Mouse (Mus musculus): ENCODE data around the gene Camk1d. TPM values are rescaled to one million over a fixed set of nuclear protein-coding genes. Genes with fewer than 3 reads are reported as not detected.
A peak's percentile ranks its signal among the peaks of the same experiment; 100 is the strongest.

Gene Camk1d
- polyA plus RNA-seq, 1 experiment from 2014 or later = 2.1 TPM

DNA sequence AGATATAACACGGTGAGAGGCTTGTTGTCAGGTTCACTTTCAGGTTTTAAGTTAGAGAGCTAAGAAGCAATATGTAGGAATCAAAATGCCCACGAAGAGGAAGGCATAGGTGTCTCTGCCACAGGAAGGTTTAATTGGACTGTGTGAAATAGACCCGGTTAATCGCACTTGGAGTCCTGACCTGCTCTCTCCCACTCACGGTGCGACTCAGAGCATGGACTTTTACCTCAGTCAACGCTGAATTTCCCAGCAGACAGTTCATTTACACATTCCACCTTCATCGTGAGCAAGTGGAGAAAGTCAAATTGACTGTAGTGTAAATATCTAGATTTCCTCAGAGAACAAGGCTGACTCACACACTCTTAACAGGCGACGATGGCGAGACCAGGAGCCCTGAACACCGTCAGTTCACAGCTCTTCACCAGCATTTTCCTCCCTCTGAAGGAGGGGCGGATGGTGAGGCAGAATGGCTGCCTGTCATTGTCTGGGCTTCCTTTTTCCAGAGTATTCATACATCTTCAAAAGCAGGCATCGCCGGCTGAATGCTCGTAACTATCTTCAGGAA is 255.6 kb downstream of the Camk1d start:
- no peaks in the 10 kb centered on the region for H3K36me3 ChIP-seq (ENCODE audit: control insufficient read depth, insufficient read depth, low read length)
- no peak overlapping the region for H3K4me2 ChIP-seq (ENCODE audit: low read depth)
- H3K9ac ChIP-seq (ENCODE audit: low read length) = no peak overlapping the region
- no peak for DNase-seq (ENCODE audit: low spot score)
- no peak overlapping the region for H3K27ac ChIP-seq (ENCODE audit: low read depth, low read length)
- no peaks in the 10 kb centered on the region for H3K4me1 ChIP-seq (ENCODE audit: control insufficient read depth, insufficient read depth, low read length)
- no peaks in the 10 kb centered on the region for H3K27me3 ChIP-seq (ENCODE audit: control insufficient read depth, insufficient read depth, low read length)
- ATAC-seq (ENCODE audit: insufficient read depth, low FRiP score, low TSS enrichment) = no peak
- no peak overlapping the region for H3K4me3 ChIP-seq (ENCODE audit: low read depth, low read length)
- 87% methylated on average over 16 of the region's 16 CpGs for WGBS
- no peaks in the 10 kb centered on the region for H3K9me3 ChIP-seq (ENCODE audit: control insufficient read depth, low read length)

DNA sequence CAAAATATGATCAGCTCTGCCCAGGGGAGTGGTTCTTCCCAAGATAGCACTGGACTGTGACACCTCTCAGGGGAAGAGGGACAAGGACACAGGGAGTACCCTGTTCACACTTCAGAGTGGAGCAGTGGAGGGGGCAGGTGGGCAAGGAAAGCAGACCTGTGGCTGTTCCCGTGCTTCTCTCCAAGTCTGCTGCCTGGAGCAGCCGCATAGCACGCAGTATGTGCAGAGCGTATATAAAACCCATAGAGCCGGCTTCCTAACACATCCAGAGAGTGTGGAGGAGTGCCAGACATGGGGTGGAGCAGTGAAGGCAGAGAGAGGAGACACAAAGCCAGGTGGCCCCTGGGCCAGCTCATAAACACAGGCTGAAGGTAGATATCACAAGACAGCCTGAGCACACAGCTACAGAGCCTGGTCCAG is 256.2 kb downstream of the Camk1d start:
- 88% methylated on average over 5 of the region's 5 CpGs for WGBS
- no peak for DNase-seq (ENCODE audit: low spot score)
- no peaks in the 10 kb centered on the region for H3K4me1 ChIP-seq (ENCODE audit: control insufficient read depth, insufficient read depth, low read length)
- no peak overlapping the region for H3K27ac ChIP-seq (ENCODE audit: low read depth, low read length)
- H3K36me3 ChIP-seq (ENCODE audit: control insufficient read depth, insufficient read depth, low read length) = no peaks in the 10 kb centered on the region
- no peak for ATAC-seq (ENCODE audit: insufficient read depth, low FRiP score, low TSS enrichment)
- H3K9me3 ChIP-seq (ENCODE audit: control insufficient read depth, low read length) = no peaks in the 10 kb centered on the region
- H3K27me3 ChIP-seq (ENCODE audit: control insufficient read depth, insufficient read depth, low read length) = no peaks in the 10 kb centered on the region
- no peak overlapping the region for H3K9ac ChIP-seq (ENCODE audit: low read length)
- no peak overlapping the region for H3K4me3 ChIP-seq (ENCODE audit: low read depth, low read length)
- no peak overlapping the region for H3K4me2 ChIP-seq (ENCODE audit: low read depth)

DNA sequence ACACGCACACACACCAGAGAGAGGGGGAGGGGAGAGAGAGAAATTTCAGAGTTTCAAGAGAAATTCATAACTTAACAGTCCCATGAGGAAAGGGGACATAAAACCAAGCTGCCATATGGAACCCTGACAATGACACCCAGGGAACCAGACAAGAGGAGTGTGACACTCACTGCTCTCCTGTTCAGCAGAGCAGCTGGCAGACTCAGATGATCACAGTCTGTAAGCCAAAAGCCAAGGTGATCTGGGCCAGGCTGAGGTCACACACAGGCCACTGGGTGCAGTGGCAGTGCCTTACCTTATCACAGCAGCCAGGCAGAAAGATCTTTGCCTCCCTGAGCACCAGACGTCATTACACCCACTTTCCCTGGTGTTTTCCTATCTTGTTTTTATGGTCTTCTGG is 258.2 kb downstream of the Camk1d start:
- no peak overlapping the region for H3K4me3 ChIP-seq (ENCODE audit: low read depth, low read length)
- no peaks in the 10 kb centered on the region for H3K36me3 ChIP-seq (ENCODE audit: control insufficient read depth, insufficient read depth, low read length)
- H3K27ac ChIP-seq (ENCODE audit: low read depth, low read length) = no peak overlapping the region
- H3K4me1 ChIP-seq (ENCODE audit: control insufficient read depth, insufficient read depth, low read length) = no peaks in the 10 kb centered on the region
- no peak overlapping the region for H3K9ac ChIP-seq (ENCODE audit: low read length)
- ATAC-seq (ENCODE audit: insufficient read depth, low FRiP score, low TSS enrichment) = no peak
- 63% methylated on average over 2 of the region's 2 CpGs for WGBS
- DNase-seq (ENCODE audit: low spot score) = no peak
- no peaks in the 10 kb centered on the region for H3K9me3 ChIP-seq (ENCODE audit: control insufficient read depth, low read length)
- no peak overlapping the region for H3K4me2 ChIP-seq (ENCODE audit: low read depth)
- no peaks in the 10 kb centered on the region for H3K27me3 ChIP-seq (ENCODE audit: control insufficient read depth, insufficient read depth, low read length)

DNA sequence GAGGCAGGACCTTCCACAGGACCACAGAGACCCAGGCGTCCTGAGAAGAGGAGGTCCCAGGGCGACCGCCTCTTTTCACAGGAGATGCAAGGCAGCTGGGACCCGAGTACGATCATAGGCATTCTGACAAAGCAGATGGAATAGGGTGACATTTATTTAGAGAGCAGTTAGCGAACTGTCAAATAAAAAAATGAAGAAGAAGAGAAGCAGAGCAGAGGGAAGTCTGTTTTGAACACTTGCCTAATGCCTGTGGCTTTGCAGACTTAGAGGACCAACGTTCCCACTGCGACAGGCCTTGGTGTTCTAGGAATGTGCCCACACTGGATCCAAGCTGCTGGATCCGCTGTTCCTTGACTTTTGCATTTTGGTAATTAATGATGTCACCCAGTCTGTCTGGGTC is 259.5 kb downstream of the Camk1d start:
- DNase-seq (ENCODE audit: low spot score) = no peak
- no peak overlapping the region for H3K9ac ChIP-seq (ENCODE audit: low read length)
- WGBS = 84% methylated on average over 9 of the region's 9 CpGs
- no peaks in the 10 kb centered on the region for H3K4me1 ChIP-seq (ENCODE audit: control insufficient read depth, insufficient read depth, low read length)
- no peaks in the 10 kb centered on the region for H3K27me3 ChIP-seq (ENCODE audit: control insufficient read depth, insufficient read depth, low read length)
- no peak for ATAC-seq (ENCODE audit: insufficient read depth, low FRiP score, low TSS enrichment)
- no peaks in the 10 kb centered on the region for H3K36me3 ChIP-seq (ENCODE audit: control insufficient read depth, insufficient read depth, low read length)
- no peaks in the 10 kb centered on the region for H3K9me3 ChIP-seq (ENCODE audit: control insufficient read depth, low read length)
- no peak overlapping the region for H3K4me2 ChIP-seq (ENCODE audit: low read depth)
- no peak overlapping the region for H3K4me3 ChIP-seq (ENCODE audit: low read depth, low read length)
- no peak overlapping the region for H3K27ac ChIP-seq (ENCODE audit: low read depth, low read length)

DNA sequence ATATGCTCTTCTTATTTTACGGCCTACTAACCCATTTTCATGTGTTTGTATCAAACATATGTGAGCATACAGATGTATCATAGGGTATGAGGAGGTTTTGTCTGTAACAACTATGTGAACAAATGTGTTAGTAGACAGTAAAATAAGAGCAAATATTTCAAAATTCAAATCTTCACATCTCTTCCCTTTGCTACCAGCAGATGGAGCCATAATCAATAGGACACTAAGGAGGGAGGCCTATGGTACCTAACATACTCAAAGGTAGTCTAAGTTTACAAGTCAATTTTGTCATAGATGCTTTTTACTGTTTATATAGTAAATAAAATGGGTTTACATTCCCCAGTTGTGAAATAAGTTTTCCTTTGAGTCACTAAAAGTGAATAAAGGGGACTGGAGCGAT is 262.7 kb downstream of the Camk1d start:
- Histone ChIP-seq H3K4me2 (ENCODE audit: low read depth) (no peak overlapping the region), H3K36me3 (ENCODE audit: control insufficient read depth, insufficient read depth, low read length) (no peaks in the 10 kb centered on the region), H3K4me1 (ENCODE audit: control insufficient read depth, insufficient read depth, low read length) (no peaks in the 10 kb centered on the region), H3K27ac (ENCODE audit: low read depth, low read length) (no peak overlapping the region), H3K27me3 (ENCODE audit: control insufficient read depth, insufficient read depth, low read length) (no peaks in the 10 kb centered on the region), H3K9me3 (ENCODE audit: control insufficient read depth, low read length) (no peaks in the 10 kb centered on the region), H3K4me3 (ENCODE audit: low read depth, low read length) (no peak overlapping the region), H3K9ac (ENCODE audit: low read length) (no peak overlapping the region)
- WGBS = 98% methylated on average over 2 of the region's 2 CpGs
- DNase-seq (ENCODE audit: low spot score) (no peak), ATAC-seq (ENCODE audit: insufficient read depth, low FRiP score, low TSS enrichment) (no peak)

DNA sequence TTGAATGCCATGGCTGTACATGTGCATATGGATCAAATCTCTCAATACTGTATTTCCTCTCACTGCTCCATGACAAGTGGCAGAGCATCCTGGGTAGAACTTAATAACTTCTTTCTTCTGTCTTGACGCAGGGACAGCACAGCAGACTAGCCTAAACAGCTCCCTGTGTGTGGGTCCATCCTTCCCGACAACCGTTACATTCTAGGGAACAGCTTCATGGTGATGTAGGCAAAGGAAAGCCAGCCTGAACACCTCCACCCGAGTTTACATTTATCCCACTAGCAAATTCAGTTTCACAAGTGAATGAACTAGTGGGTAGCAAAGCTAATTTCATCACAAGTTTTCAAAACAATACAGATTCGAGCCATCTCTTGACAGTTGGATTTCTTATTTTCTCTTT is 269.0 kb downstream of the Camk1d start:
- H3K27me3 ChIP-seq (ENCODE audit: control insufficient read depth, insufficient read depth, low read length) = no peaks in the 10 kb centered on the region
- no peak for ATAC-seq (ENCODE audit: insufficient read depth, low FRiP score, low TSS enrichment)
- H3K4me2 ChIP-seq (ENCODE audit: low read depth) = no peak overlapping the region
- H3K9me3 ChIP-seq (ENCODE audit: control insufficient read depth, low read length) = no peaks in the 10 kb centered on the region
- WGBS = 82% methylated on average over 5 of the region's 5 CpGs
- H3K36me3 ChIP-seq (ENCODE audit: control insufficient read depth, insufficient read depth, low read length) = no peaks in the 10 kb centered on the region
- H3K4me3 ChIP-seq (ENCODE audit: low read depth, low read length) = no peak overlapping the region
- no peak for DNase-seq (ENCODE audit: low spot score)
- H3K4me1 ChIP-seq (ENCODE audit: control insufficient read depth, insufficient read depth, low read length) = no peaks in the 10 kb centered on the region
- H3K9ac ChIP-seq (ENCODE audit: low read length) = no peak overlapping the region
- H3K27ac ChIP-seq (ENCODE audit: low read depth, low read length) = no peak overlapping the region

DNA sequence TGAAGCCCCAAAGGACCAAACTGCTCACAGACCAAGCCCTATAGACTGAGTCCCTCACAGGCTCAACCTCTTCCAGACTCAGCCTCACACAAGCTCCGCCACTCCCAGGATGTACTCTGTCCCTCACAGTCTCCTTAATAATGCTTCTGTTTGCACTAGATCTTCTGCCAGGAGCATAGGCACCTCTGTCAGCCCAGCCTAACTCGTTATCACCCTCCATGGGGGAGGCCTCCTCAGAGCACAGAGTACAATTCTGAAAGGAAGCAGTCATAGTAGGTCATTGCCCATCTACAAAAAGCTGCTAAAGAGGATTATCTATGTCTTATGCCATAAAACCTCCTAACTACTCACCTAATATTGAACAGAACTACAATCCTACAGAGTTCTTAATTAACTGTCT is 276.6 kb downstream of the Camk1d start:
- Histone ChIP-seq H3K27me3 (ENCODE audit: control insufficient read depth, insufficient read depth, low read length) (no peaks in the 10 kb centered on the region), H3K9ac (ENCODE audit: low read length) (no peak overlapping the region), H3K4me1 (ENCODE audit: control insufficient read depth, insufficient read depth, low read length) (no peaks in the 10 kb centered on the region), H3K36me3 (ENCODE audit: control insufficient read depth, insufficient read depth, low read length) (no peaks in the 10 kb centered on the region), H3K9me3 (ENCODE audit: control insufficient read depth, low read length) (no peaks in the 10 kb centered on the region), H3K4me3 (ENCODE audit: low read depth, low read length) (no peak overlapping the region), H3K4me2 (ENCODE audit: low read depth) (no peak overlapping the region), H3K27ac (ENCODE audit: low read depth, low read length) (no peak overlapping the region)
- 54% methylated on average over 2 of the region's 2 CpGs for WGBS
- ATAC-seq (ENCODE audit: insufficient read depth, low FRiP score, low TSS enrichment) (no peak), DNase-seq (ENCODE audit: low spot score) (no peak)

DNA sequence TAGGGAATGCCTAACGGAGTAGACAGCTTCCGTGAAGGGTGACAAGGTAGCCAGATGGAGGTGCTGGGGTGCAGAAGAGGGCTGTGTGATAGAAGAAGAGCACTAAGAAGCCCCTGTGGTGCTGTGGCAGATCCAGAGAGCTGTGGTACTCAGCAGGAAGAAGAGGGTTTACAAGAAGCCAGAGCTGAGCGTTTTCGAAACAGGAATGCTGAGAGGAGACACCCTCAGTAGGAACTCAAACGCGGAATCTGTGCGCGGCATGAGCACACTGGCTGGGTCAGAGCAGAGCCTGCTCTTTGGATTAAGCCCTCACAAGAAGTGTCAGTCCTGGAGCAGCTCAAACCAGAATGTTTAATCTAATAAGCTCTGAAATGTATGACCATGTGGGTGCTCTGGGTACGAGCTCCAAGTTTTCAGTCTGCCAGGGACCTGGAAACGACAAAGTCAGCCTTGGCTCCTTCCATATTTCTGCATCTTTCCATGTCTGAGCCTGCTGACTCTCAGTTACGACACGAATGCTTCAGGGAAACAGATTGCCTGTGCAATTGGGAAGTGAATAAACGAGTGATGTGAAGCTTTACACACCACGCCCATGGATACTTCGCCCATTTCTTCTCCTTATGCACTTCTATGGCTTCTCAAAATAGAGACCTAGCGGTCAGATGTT is 278.6 kb downstream of the Camk1d start:
- DNase-seq (ENCODE audit: low spot score) (no peak), ATAC-seq (ENCODE audit: insufficient read depth, low FRiP score, low TSS enrichment) (no peak)
- Histone ChIP-seq H3K4me1 (ENCODE audit: control insufficient read depth, insufficient read depth, low read length) (no peaks in the 10 kb centered on the region), H3K27ac (ENCODE audit: low read depth, low read length) (no peak overlapping the region), H3K9ac (ENCODE audit: low read length) (no peak overlapping the region), H3K4me2 (ENCODE audit: low read depth) (no peak overlapping the region), H3K9me3 (ENCODE audit: control insufficient read depth, low read length) (no peaks in the 10 kb centered on the region), H3K4me3 (ENCODE audit: low read depth, low read length) (no peak overlapping the region), H3K36me3 (ENCODE audit: control insufficient read depth, insufficient read depth, low read length) (no peaks in the 10 kb centered on the region), H3K27me3 (ENCODE audit: control insufficient read depth, insufficient read depth, low read length) (no peaks in the 10 kb centered on the region)
- WGBS = 89% methylated on average over 16 of the region's 16 CpGs

DNA sequence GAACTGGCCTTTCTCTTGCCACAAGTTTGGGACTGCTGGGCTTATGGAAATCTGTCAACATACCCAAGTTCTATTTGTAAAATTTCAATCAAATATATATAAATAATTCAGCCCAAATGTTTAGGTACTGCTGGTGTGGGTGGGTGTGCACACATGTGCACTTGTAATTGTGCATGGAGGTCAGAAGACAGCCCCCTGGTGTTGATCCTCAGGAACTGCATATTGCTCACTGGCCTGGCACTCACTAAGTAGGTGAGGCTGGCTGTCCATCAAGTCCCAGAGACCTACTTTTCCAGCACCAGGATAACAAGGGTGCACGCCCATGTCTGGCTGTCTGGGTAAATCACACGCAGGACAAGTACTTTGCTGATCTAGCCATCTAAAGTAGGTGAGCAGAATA is 283.0 kb downstream of the Camk1d start:
- H3K36me3 ChIP-seq (ENCODE audit: control insufficient read depth, insufficient read depth, low read length) = no peaks in the 10 kb centered on the region
- no peaks in the 10 kb centered on the region for H3K27me3 ChIP-seq (ENCODE audit: control insufficient read depth, insufficient read depth, low read length)
- peak; percentile 40 for DNase-seq (ENCODE audit: low spot score)
- H3K4me2 ChIP-seq (ENCODE audit: low read depth) = no peak overlapping the region
- ATAC-seq (ENCODE audit: insufficient read depth, low FRiP score, low TSS enrichment) = no peak
- no peaks in the 10 kb centered on the region for H3K4me1 ChIP-seq (ENCODE audit: control insufficient read depth, insufficient read depth, low read length)
- WGBS = 56% methylated on average over 2 of the region's 2 CpGs
- H3K9me3 ChIP-seq (ENCODE audit: control insufficient read depth, low read length) = no peaks in the 10 kb centered on the region
- H3K9ac ChIP-seq (ENCODE audit: low read length) = no peak overlapping the region
- H3K4me3 ChIP-seq (ENCODE audit: low read depth, low read length) = no peak overlapping the region
- H3K27ac ChIP-seq (ENCODE audit: low read depth, low read length) = no peak overlapping the region
